Mouse (Mus musculus) hindbrain, embryonic 11.5 days (tissue): Measurements from ENCODE around the gene BC024978. TPM values are rescaled to one million over a fixed set of nuclear protein-coding genes. Genes with fewer than 3 reads are reported as not detected.

ENCODE experiments used
- ATAC-seq: fragments of 200-750 bp; cut with Nextera tagmentation; 2 replicates; pipeline ENCODE4 v1.8.0; 2017; ENCODE audit warnings: mild to moderate bottlenecking, moderate TSS enrichment, moderate library complexity; ENCODE audit not compliant: low FRiP score
- DNase-seq: peaks from one replicate; pipeline ENCODE4 v3.0.0-alpha.2; 2015; ENCODE audit warnings: low spot score
- H3K27ac ChIP-seq: fragments of 300-500 bp; sonication (generic); 2 replicates; pipeline ENCODE4 v1.5.1; 2014; ENCODE audit warnings: mild to moderate bottlenecking, low read depth, low read length
- H3K27me3 ChIP-seq: fragments of 300-500 bp; sonication (generic); 2 replicates; pipeline ENCODE4 v1.6.1; 2014; ENCODE audit warnings: mild to moderate bottlenecking, low read length, moderate library complexity, mixed read lengths; ENCODE audit not compliant: control insufficient read depth, insufficient read depth
- H3K36me3 ChIP-seq: fragments of 300-500 bp; sonication (generic); 2 replicates; pipeline ENCODE4 v1.6.1; 2014; ENCODE audit warnings: mild to moderate bottlenecking, low read length, moderate library complexity, mixed read lengths; ENCODE audit not compliant: control insufficient read depth, insufficient read depth
- H3K4me1 ChIP-seq: fragments of 300-500 bp; sonication (generic); replicated peaks from 2 replicates; pipeline ENCODE4 v1.6.1; 2014; ENCODE audit warnings: low read length, mixed read lengths; ENCODE audit not compliant: control insufficient read depth, insufficient read depth
- H3K4me2 ChIP-seq: fragments of 300-500 bp; sonication (generic); replicated peaks from 2 replicates; pipeline ENCODE4 v1.6.1; 2014; ENCODE audit warnings: mild to moderate bottlenecking, low read depth, low read length
- H3K4me3 ChIP-seq: fragments of 300-500 bp; sonication (generic); 2 replicates; pipeline ENCODE4 v1.5.1; 2014; ENCODE audit warnings: low read depth, low read length
- H3K9ac ChIP-seq: fragments of 300-500 bp; sonication (generic); 2 replicates; pipeline ENCODE4 v1.6.1; 2014; ENCODE audit warnings: low read depth, low read length
- H3K9me3 ChIP-seq: fragments of 300-500 bp; sonication (generic); 2 replicates; pipeline ENCODE4 v1.6.1; 2016; ENCODE audit warnings: low read length; ENCODE audit not compliant: control insufficient read depth
- WGBS: fragments of 180-500 bp; shearing (Covaris S2); extraction: QIAGEN DNeasy Blood & Tissue Kit; methylation state at CpG from one replicate; pipeline ENCODE4 v1.1.7; 2014; 5-methylcytosine and 5-hydroxymethylcytosine counted together
- polyA plus RNA-seq: library from polyadenylated mRNA; unstranded; fragments of >200 nt; fragmentation: Nextera tagmentation; extraction: Ambion mirVana; gene quantifications from 2 replicates; pipeline ENCODE4 v1.2.1, GENCODE M21; 2014

The BC024978 gene
- polyA plus RNA-seq, 1 experiment from 2014 or later = 4.1 TPM

DNA sequence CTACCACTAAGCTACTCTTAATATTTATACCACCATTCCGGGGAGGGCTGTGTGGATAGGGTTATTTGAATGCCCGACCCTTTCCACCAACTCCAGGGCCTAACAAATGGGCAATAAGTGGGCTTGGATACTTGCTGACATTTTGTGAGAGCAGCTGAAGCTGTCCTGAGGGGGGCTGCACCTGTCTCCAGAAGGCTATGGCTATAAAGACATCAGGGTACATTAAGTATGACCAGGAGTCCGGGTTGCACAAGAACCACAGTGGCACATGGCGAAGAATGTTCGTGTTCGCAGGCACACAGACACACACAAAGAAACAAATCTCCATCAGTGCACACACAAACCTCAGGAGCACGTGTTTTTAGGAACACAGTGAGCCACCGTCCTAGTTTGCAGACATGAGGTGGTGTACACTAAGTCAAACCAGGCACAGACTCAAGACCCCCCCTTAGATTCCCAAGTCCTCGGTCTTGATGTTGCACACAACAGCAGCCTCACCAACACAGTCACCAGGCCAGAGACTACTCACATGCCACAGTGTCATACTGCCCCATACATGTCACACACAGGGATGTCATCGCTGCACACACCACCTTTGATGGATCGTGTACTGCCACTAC is 28.0 kb upstream of the BC024978 start:
- peak overlapping the region; percentile 46 for H3K4me2 ChIP-seq
- no peaks in the 10 kb centered on the region for H3K9me3 ChIP-seq
- DNase-seq = no peak
- H3K27me3 ChIP-seq = no peaks in the 10 kb centered on the region
- H3K9ac ChIP-seq = peak overlapping the region; percentile 60
- peak overlapping the region; percentile 98 for H3K27ac ChIP-seq
- peaks cover 18% of the 10 kb centered on the region for H3K4me1 ChIP-seq
- H3K4me3 ChIP-seq = peak overlapping the region; percentile 65
- peaks cover 5% of the 10 kb centered on the region; the same call in 1 of the 2 replicates for H3K36me3 ChIP-seq
- peak; percentile 0; the same call in 1 of the 2 replicates for ATAC-seq
- 78% methylated on average over 11 of the region's 11 CpGs for WGBS

DNA sequence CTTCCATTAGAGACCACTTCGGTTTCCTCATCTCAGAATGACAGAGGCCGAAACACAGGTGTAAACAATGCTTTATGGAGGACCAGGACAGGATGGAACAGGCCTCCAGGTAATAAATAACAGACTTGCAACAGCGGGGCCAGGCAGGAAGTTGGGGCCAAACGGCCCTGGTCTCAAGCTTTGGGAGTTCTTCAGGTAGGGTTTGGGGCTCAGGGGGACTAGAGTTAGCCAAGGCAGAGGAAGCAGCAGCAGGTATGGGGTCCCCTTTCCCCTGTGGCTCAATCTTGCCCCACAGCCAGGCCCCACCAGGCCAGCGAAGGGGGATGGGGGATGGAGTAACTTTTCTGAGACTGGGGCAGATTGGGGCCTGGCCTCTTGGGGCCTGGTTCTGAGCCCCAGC is 27.2 kb upstream of the BC024978 start:
- no peak overlapping the region for H3K27ac ChIP-seq
- H3K27me3 ChIP-seq = no peaks in the 10 kb centered on the region
- H3K4me2 ChIP-seq = no peak overlapping the region
- WGBS = 95% methylated on average over 5 of the region's 5 CpGs
- H3K9me3 ChIP-seq = no peaks in the 10 kb centered on the region
- H3K36me3 ChIP-seq = peaks cover 5% of the 10 kb centered on the region; the same call in 1 of the 2 replicates
- no peak overlapping the region for H3K9ac ChIP-seq
- no peak for ATAC-seq
- no peak overlapping the region for H3K4me3 ChIP-seq
- no peak for DNase-seq
- H3K4me1 ChIP-seq = peaks cover 15% of the 10 kb centered on the region

DNA sequence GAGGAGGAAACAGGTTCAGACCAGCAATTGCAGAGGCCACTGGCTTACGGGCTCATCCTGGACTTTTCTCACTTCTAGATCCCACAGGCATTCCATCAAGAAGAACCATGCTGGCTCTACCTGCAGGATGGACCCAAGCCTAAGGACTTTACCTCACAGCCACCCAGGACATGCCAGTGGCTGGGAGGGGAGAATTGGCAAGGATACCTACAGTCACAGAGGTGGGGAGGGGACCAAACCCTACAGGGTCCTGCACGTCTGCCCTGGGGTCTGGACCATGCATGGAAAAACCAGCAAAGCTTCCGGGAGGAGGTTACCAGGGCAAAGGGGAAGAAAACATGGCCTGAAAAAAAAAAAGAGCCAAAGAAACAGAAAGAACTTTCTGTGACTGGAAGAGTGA is 24.6 kb upstream of the BC024978 start:
- no peak overlapping the region for H3K9ac ChIP-seq
- DNase-seq = no peak
- no peak for ATAC-seq
- no peak overlapping the region for H3K4me3 ChIP-seq
- H3K27me3 ChIP-seq = no peaks in the 10 kb centered on the region
- H3K36me3 ChIP-seq = no peaks in the 10 kb centered on the region
- no peak overlapping the region for H3K27ac ChIP-seq
- no peaks in the 10 kb centered on the region for H3K9me3 ChIP-seq
- no peaks in the 10 kb centered on the region for H3K4me1 ChIP-seq
- WGBS = 93% methylated on average over 3 of the region's 3 CpGs
- no peak overlapping the region for H3K4me2 ChIP-seq

DNA sequence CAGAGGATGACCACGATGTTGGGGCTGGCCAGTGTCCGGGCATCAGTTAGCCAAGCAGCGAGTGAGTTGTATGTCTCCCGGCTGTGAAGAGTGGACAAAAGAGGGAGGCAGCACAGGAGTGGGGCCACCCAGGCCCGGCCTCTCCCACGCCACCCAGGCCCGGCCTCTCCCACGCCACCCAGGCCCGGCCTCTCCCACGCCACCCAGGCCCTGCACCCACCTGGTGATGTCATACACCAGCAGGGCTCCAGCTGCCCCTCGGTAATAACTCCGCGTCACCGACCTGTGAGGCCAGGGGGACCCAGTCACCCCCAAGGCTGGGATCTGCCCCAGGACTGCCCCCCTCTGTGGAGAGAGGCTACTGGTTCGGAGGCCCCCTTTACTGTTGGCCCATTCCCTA is 21.1 kb upstream of the BC024978 start:
- Histone ChIP-seq H3K9ac (no peak overlapping the region), H3K27me3 (no peaks in the 10 kb centered on the region), H3K36me3 (no peaks in the 10 kb centered on the region), H3K4me1 (peaks cover 4% of the 10 kb centered on the region; the same call in 1 of the 2 replicates), H3K4me3 (no peak overlapping the region), H3K27ac (no peak overlapping the region), H3K4me2 (no peak overlapping the region), H3K9me3 (no peaks in the 10 kb centered on the region)
- DNase-seq = no peak
- ATAC-seq = no peak
- 98% methylated on average over 14 of the region's 15 CpGs for WGBS

DNA sequence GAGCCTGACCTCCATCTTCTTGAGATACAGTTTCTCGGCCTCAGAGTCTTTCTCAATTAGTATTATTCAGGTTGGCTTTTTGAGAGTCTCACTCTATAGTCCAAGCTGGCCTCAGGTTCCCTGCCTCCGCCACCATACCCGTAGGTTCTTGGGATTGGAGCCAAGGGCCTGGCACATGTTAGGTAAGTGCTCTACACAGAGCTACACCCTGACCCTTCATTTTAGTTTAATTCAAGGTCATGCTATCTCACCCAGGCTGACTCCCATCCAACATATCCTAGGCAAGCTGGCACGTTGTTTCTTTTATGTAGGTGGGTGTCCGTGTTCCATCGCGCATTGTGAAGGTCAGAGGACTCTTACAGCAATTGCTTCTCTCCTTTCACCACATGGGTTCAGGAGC is 20.7 kb upstream of the BC024978 start:
- Histone ChIP-seq H3K9me3 (no peaks in the 10 kb centered on the region), H3K4me1 (peaks cover 4% of the 10 kb centered on the region; the same call in 1 of the 2 replicates), H3K4me3 (no peak overlapping the region), H3K9ac (no peak overlapping the region), H3K27ac (no peak overlapping the region), H3K4me2 (no peak overlapping the region), H3K36me3 (no peaks in the 10 kb centered on the region), H3K27me3 (no peaks in the 10 kb centered on the region)
- 95% methylated on average over 7 of the region's 7 CpGs for WGBS
- DNase-seq (no peak), ATAC-seq (no peak)

DNA sequence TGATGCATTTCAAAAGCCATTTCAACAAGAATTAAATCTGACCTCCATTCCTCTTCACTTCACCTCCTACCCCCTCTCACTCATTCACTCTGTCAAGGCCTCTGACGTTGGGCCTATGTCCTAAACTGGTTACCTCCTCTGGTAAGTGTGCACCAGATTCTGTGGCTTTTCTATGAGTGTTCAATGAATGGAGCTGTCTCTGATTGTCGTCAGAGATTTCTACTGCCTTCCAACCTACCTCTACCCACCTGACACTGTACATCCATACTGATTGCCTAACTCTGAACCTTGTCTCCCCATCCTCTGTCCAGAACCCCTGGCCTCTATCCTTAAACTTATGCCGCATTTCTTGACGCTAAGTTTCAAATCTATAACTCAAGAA is 17.6 kb upstream of the BC024978 start:
- Histone ChIP-seq H3K4me2 (peak overlapping the region; percentile 50), H3K36me3 (no peaks in the 10 kb centered on the region), H3K9ac (peak overlapping the region; percentile 59), H3K4me1 (peaks cover 4% of the 10 kb centered on the region; the same call in 1 of the 2 replicates), H3K27me3 (no peaks in the 10 kb centered on the region), H3K27ac (peak overlapping the region; percentile 85), H3K9me3 (no peaks in the 10 kb centered on the region), H3K4me3 (peak overlapping the region; percentile 52)
- no peak for DNase-seq
- ATAC-seq = peak; percentile 28
- WGBS = 23% methylated on average over 4 of the region's 4 CpGs

DNA sequence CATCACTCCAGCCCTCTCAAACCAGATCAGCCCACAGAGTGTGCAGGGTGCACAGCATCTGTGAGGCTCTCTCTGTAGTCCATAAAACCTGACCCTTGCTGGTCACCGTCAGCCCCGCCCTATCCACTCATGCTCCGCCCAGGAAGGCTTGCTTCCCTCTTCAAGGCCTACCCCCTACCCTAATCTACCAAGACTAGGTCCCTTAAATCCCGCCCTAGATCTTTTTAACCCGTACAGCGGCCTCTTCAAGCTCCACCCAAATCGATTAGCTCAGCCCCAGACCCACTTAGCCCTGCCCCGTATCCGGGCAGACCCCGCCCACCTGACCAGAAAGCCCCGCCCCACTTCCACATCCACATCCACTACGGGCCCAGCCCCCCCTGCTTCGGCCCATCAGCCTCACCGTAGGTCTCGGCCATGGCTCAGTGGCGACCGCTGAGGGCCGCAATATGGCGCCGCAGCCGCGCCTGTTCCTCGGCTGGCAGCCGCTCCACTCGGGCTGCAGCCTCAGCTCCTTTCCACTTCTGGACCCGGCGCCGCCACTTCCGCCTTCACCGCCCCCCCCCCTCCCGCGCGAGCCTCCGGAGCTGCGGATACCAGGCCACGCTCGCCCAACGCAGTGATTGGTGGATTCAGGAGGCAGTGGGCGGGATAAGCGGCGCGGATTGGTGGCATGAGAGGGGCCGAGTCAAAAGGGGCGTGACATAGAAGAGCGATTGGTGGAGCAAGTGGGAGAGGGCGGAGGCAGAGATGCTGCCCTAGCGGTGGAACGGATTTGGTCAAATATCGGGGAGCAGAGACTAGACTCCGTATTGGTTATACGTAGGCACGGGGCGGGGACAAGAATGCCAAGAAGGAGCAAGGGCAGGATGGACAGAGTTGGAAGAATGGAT is 17.0 kb upstream of the BC024978 start, which contains the start of gene Rab4b:
TSS of gene Rab4b (minus strand) at position 573 of the 893 bp plus-strand sequence.
- H3K4me3 ChIP-seq = peak within 1 kb of the TSS; percentile 52
- H3K36me3 ChIP-seq = 0 out of 2 replicates have a peak, but pooled peaks cover 3% of the 10 kb centered on the region
- ATAC-seq = peak; percentile 98
- peak within 1 kb of the TSS; percentile 85 for H3K27ac ChIP-seq
- H3K9me3 ChIP-seq = no peaks in the 10 kb centered on the region
- no peaks in the 10 kb centered on the region for H3K27me3 ChIP-seq
- peaks cover 4% of the 10 kb centered on the region; the same call in 1 of the 2 replicates for H3K4me1 ChIP-seq
- H3K4me2 ChIP-seq = peak within 1 kb of the TSS; percentile 50
- peak; percentile 98 for DNase-seq
- H3K9ac ChIP-seq = peak within 1 kb of the TSS; percentile 59
- under 1% methylated on average over 51 of the region's 53 CpGs for WGBS

DNA sequence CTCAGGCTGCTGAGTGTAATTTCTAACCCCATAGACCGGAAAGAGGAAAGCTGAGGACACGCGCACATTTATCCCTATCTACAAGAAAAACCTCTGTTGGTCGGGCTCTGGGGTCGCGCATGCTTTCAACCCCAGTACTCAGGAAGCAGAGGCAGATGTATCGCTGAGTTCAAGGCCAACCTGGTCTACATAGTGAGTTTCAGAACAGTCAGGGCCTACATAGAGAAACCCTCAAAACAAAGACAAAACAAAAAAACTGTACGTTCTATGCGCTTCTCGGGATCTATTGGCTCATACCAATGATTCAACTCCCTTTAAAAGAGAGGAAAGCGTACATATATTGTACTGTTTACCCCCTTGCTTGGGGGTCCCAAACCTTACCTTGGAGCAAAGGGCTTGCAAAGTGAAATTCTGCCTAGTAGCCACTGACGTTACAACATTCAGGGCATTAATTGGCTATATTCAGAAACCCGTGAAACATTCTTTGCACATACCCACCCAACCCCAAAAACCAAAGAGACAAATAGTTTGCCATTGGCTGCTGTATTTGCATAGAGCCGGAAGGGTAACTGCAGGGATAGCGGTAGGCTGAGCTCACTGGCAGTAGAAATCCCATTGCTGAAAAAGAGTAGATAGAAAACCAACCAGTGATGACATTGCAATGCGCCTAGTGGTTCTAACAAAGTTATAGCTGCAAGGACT is 16.2 kb upstream of the BC024978 start:
- 0 out of 2 replicates have a peak, but pooled peaks cover 5% of the 10 kb centered on the region for H3K36me3 ChIP-seq
- H3K4me3 ChIP-seq = peak overlapping the region; percentile 52
- peaks cover 4% of the 10 kb centered on the region; the same call in 1 of the 2 replicates for H3K4me1 ChIP-seq
- H3K9ac ChIP-seq = no peak overlapping the region
- H3K27ac ChIP-seq = 0 out of 2 replicates have a peak overlapping the region, but pooled peaks have one; percentile 12
- ATAC-seq (no peak), DNase-seq (no peak)
- WGBS = 50% methylated on average over 16 of the region's 16 CpGs
- no peaks in the 10 kb centered on the region for H3K9me3 ChIP-seq
- no peaks in the 10 kb centered on the region for H3K27me3 ChIP-seq
- H3K4me2 ChIP-seq = peak overlapping the region; percentile 38
